Mouse (Mus musculus) embryonic fibroblast, embryonic 13.5 days (primary cell): Measurements from ENCODE around the gene Actr8.

Experiments used
- CTCF ChIP-seq: IDR thresholded peaks from 2 replicates; pipeline ENCODE4 v1.5.1; 2011; ENCODE audit warnings: mild to moderate bottlenecking, control low read depth, low read length, moderate library complexity, borderline replicate concordance; ENCODE audit not compliant: insufficient read depth
- POLR2A ChIP-seq: IDR thresholded peaks from 2 replicates; pipeline ENCODE4 v1.6.1; 2011; ENCODE audit warnings: low read depth, mild to moderate bottlenecking, control low read depth, low read length, moderate library complexity

GRCm38 (mm10) chr14:30018846-30019245 lies 40.7 kb downstream of the Actr8 start:
- TF ChIP-seq POLR2A (no peak), CTCF (no peak)
